Comparison of ENCODE assay signal across 9 mouse cellular contexts in genomic region chr4:33943936-33944335, GRCm38 (mm10).
A peak's percentile ranks its signal among the peaks of the same experiment; 100 is the strongest.
DNase-seq lines count a peak whose midpoint lies in the region.
"Had no signal": no experiment of that assay in that cellular context is flagged by ENCODE, and none has a peak within 500 bp of the region (broad histone marks: within the 10 kb centered on the region; RNA-seq: fewer than 3 reads in every experiment).

No protein-coding gene starts in this region.

- peak; percentile 34 for DNase-seq in cerebellum, adult 9-10 months
- DNase-seq in cerebellum, postnatal 36 days: no peak
- DNase-seq in cerebellum, postnatal 25 days: peak; percentile 33 to 37
- DNase-seq in cerebellum, adult 8-10 months: no peak
- DNase-seq: adrenal gland, adult 2 months; adrenal gland, postnatal 10 days; adrenal gland, postnatal 25 days; cerebellum, adult 11 months; embryo, embryonic 11 days had no signal

Comparison
In these comparisons a context has a peak if more than half of its experiments do, and no peak if none do; other contexts are left out.
1. DNase-seq: peak in cerebellum, adult 9-10 months (single experiment) and cerebellum, postnatal 25 days (2 of 2); none in cerebellum, postnatal 36 days (0 of 2) and cerebellum, adult 8-10 months (single experiment).